Mouse (Mus musculus) lung, postnatal 0 days (tissue): ENCODE data around the gene Wscd1. TPM values are rescaled to one million over a fixed set of nuclear protein-coding genes. Genes with fewer than 3 reads are reported as not detected.

Experiments used
- ATAC-seq: fragments of 200-750 bp; cut with Nextera tagmentation; 2 replicates; pipeline ENCODE4 v1.8.0; 2017; ENCODE audit warnings: moderate library complexity
- DNase-seq: peaks from one replicate; pipeline ENCODE4 v3.0.0-alpha.2; 2016; ENCODE audit warnings: low spot score
- H3K27ac ChIP-seq: fragments of 300-500 bp; sonication (generic); 2 replicates; pipeline ENCODE4 v1.5.1; 2014; ENCODE audit warnings: antibody characterized with exemption, mild to moderate bottlenecking, low read length, mixed read lengths
- H3K27me3 ChIP-seq: fragments of 300-500 bp; sonication (generic); replicated peaks from 2 replicates; pipeline ENCODE4 v1.6.1; 2014; ENCODE audit warnings: low read length, mixed read lengths; ENCODE audit not compliant: insufficient read depth
- H3K36me3 ChIP-seq: fragments of 300-500 bp; sonication (generic); 2 replicates; pipeline ENCODE4 v1.6.1; 2014; ENCODE audit warnings: low read length, mixed read lengths; ENCODE audit not compliant: insufficient read depth
- H3K4me1 ChIP-seq: fragments of 300-500 bp; sonication (generic); 2 replicates; pipeline ENCODE4 v1.6.1; 2014; ENCODE audit warnings: antibody characterized with exemption, low read depth, low read length, mixed read lengths; ENCODE audit not compliant: insufficient read depth
- H3K4me2 ChIP-seq: fragments of 300-500 bp; sonication (generic); replicated peaks from 2 replicates; pipeline ENCODE4 v1.6.1; 2014; ENCODE audit warnings: low read depth, mild to moderate bottlenecking, low read length, moderate library complexity, mixed read lengths
- H3K4me3 ChIP-seq: fragments of 300-500 bp; sonication (generic); 2 replicates; pipeline ENCODE4 v1.5.1; 2014; ENCODE audit warnings: low read depth, low read length
- H3K9ac ChIP-seq: fragments of 300-500 bp; sonication (generic); replicated peaks from 2 replicates; pipeline ENCODE4 v1.6.1; 2014; ENCODE audit warnings: low read depth, mild to moderate bottlenecking
- H3K9me3 ChIP-seq: fragments of 300-500 bp; sonication (generic); 2 replicates; pipeline ENCODE4 v1.6.1; 2016; ENCODE audit warnings: low read length, mixed read lengths
- CTCF ChIP-seq: IDR thresholded peaks from 2 replicates; pipeline ENCODE4 v1.5.1; 2016; ENCODE audit warnings: antibody characterized with exemption, mild to moderate bottlenecking
- EP300 ChIP-seq: IDR thresholded peaks from 2 replicates; pipeline ENCODE4 v1.6.1; 2016; ENCODE audit warnings: antibody characterized with exemption, mild to moderate bottlenecking, control low read depth
- WGBS: fragments of 180-500 bp; shearing (Covaris S2); extraction: QIAGEN DNeasy Blood & Tissue Kit; methylation state at CpG from one replicate; pipeline ENCODE4 v1.1.7; 2014; 5-methylcytosine and 5-hydroxymethylcytosine counted together
- polyA plus RNA-seq: library from polyadenylated mRNA; unstranded; fragments of >200 nt; fragmentation: Nextera tagmentation; extraction: Ambion mirVana; gene quantifications from 2 replicates; pipeline ENCODE4 v1.2.1, GENCODE M21; 2015

The Wscd1 gene
- polyA plus RNA-seq, 1 experiment from 2014 or later: 15.4 TPM

DNA sequence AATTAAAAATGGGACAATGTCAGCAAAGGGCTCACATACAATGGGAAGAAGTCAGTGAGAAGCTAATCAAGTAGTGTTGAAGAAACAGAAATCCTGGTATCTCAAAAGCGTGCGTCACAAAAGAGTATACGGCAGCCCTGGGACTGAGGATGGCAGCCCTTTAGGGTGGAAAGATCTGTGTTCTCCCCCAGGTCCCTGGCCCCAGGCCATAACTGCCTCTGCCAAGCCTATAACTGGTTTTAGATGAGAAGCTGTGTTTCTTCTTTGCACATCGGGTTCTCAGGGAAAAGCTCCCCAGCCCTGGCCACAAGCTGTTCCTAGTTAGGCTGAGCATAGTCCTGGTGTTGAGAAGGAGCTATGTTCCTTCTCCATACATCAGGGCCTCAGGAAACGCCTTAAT, 72.3 kb downstream of the Wscd1 start:
- no peak overlapping the region for H3K4me3 ChIP-seq
- H3K9me3 ChIP-seq: no peaks in the 10 kb centered on the region
- no peak overlapping the region for H3K27ac ChIP-seq
- H3K9ac ChIP-seq: no peak overlapping the region
- H3K36me3 ChIP-seq: no peaks in the 10 kb centered on the region
- H3K4me1 ChIP-seq: no peaks in the 10 kb centered on the region
- no peaks in the 10 kb centered on the region for H3K27me3 ChIP-seq
- TF ChIP-seq EP300 (no peak), CTCF (no peak)
- DNase-seq (no peak), ATAC-seq (no peak)
- H3K4me2 ChIP-seq: no peak overlapping the region
- WGBS: 90% methylated on average over 5 of the region's 5 CpGs

DNA sequence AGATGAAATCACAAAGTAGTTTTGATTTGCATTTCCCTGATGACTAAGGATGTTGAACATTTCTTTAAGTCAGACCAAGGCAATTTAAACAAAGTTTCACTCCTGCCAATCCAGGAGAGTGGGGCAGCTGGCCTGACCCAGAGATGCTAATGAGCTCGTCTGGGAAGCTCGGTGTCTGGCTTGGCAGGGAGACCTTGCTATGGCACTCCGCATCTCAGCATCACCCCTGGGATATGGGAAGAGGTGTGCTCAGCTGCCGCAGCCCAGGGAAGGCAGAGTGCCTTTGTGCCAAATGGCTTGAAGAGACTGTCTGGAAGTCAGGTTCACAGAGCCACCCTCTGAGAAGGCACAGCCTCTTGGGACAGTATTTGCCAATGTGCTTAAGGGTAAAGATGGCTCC, 75.3 kb downstream of the Wscd1 start:
- no peak for DNase-seq
- Histone ChIP-seq H3K9me3 (no peaks in the 10 kb centered on the region), H3K36me3 (no peaks in the 10 kb centered on the region), H3K4me2 (no peak overlapping the region), H3K4me3 (no peak overlapping the region), H3K27me3 (no peaks in the 10 kb centered on the region), H3K27ac (no peak overlapping the region), H3K4me1 (no peaks in the 10 kb centered on the region), H3K9ac (no peak overlapping the region)
- no peak for ATAC-seq
- TF ChIP-seq CTCF (no peak), EP300 (no peak)
- 59% methylated on average over 4 of the region's 4 CpGs for WGBS
